Mouse (Mus musculus) midbrain, embryonic 13.5 days (tissue): ENCODE data around the gene Efcab2. TPM values are rescaled to one million over a fixed set of nuclear protein-coding genes. Genes with fewer than 3 reads are reported as not detected.

Experiments used
- ATAC-seq: fragments of 200-750 bp; cut with Nextera tagmentation; 2 replicates; pipeline ENCODE4 v1.8.0; 2017; ENCODE audit warnings: mild to moderate bottlenecking, moderate TSS enrichment, moderate library complexity
- H3K27ac ChIP-seq: fragments of 300-500 bp; sonication (generic); 2 replicates; pipeline ENCODE4 v1.5.1; 2015; ENCODE audit warnings: inconsistent platforms, mild to moderate bottlenecking, moderate library complexity
- H3K27me3 ChIP-seq: fragments of 300-500 bp; sonication (generic); 2 replicates; pipeline ENCODE4 v1.6.1; 2015; ENCODE audit warnings: mild to moderate bottlenecking, inconsistent platforms
- H3K36me3 ChIP-seq: fragments of 300-500 bp; sonication (generic); 2 replicates; pipeline ENCODE4 v1.6.1; 2015; ENCODE audit warnings: mild to moderate bottlenecking, inconsistent platforms
- H3K4me1 ChIP-seq: fragments of 300-500 bp; sonication (generic); replicated peaks from 2 replicates; pipeline ENCODE4 v1.6.1; 2015; ENCODE audit warnings: inconsistent platforms
- H3K4me2 ChIP-seq: fragments of 300-500 bp; sonication (generic); replicated peaks from 2 replicates; pipeline ENCODE4 v1.6.1; 2015; ENCODE audit warnings: moderate library complexity, mild to moderate bottlenecking, inconsistent platforms
- H3K4me3 ChIP-seq: fragments of 300-500 bp; sonication (generic); replicated peaks from 2 replicates; pipeline ENCODE4 v1.5.1; 2015; ENCODE audit warnings: mild to moderate bottlenecking, inconsistent platforms
- H3K9ac ChIP-seq: fragments of 300-500 bp; sonication (generic); replicated peaks from 2 replicates; pipeline ENCODE4 v1.6.1; 2015; ENCODE audit warnings: mild to moderate bottlenecking, inconsistent platforms
- H3K9me3 ChIP-seq: fragments of 300-500 bp; sonication (generic); 2 replicates; pipeline ENCODE4 v1.6.1; 2016; ENCODE audit warnings: mild to moderate bottlenecking, inconsistent platforms
- WGBS: fragments of 180-500 bp; shearing (Covaris S2); methylation state at CpG from one replicate; pipeline ENCODE4 v1.1.7; 2015; 5-methylcytosine and 5-hydroxymethylcytosine counted together
- polyA plus RNA-seq: library from polyadenylated mRNA; unstranded; fragments of >200 nt; fragmentation: Nextera tagmentation; extraction: Ambion mirVana; gene quantifications from 2 replicates; pipeline ENCODE4 v1.2.1, GENCODE M21; 2015

Gene Efcab2
- polyA plus RNA-seq, 1 experiment from 2014 or later: 9.0 TPM

DNA sequence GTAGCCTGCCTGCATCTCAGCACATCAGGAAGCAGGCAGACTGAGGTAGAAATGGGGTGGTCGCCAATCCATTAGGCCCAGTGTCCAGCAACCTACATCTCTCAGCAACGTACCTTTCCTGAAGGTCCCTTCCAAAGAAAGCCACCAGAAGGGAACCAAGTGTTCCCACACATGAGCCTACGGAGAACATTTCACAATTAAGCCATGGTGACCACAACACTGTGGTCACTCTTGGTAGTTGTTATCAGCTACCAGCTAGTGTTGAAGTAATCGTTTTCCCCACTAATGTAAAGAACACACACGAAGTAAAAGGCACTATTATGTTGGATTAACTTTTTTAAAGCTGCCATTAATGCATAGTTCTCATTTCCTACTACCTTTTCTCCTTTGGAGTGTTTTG, 85.8 kb downstream of the Efcab2 start:
- Histone ChIP-seq H3K4me1 (0 out of 2 replicates have a peak, but pooled peaks cover 4% of the 10 kb centered on the region), H3K4me2 (no peak overlapping the region), H3K36me3 (no peaks in the 10 kb centered on the region), H3K4me3 (no peak overlapping the region), H3K9ac (no peak overlapping the region), H3K27ac (no peak overlapping the region), H3K27me3 (no peaks in the 10 kb centered on the region), H3K9me3 (no peaks in the 10 kb centered on the region)
- no peak for ATAC-seq
- WGBS: 88% methylated on average over 5 of the region's 5 CpGs

DNA sequence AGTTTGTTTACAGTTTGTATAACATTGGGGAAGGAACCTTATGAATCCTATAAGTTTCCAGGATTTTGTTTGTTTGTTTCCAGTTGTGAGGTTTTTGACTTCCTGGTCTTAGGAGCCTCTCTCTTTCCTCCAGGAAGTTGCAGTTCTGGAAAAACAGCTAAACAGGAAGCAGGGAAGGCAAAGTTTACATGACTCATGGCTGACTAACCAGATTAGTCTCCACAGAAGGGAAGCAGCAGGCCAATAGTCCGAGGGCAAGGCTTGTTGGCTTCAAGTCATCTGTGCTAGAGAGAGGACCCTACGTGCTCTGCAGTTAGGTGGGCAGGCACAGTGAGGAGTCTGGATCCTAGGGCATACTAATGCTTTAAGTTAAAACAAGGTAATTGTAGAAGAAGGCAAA, 86.6 kb downstream of the Efcab2 start:
- Histone ChIP-seq H3K4me2 (no peak overlapping the region), H3K4me1 (0 out of 2 replicates have a peak, but pooled peaks cover 4% of the 10 kb centered on the region), H3K9me3 (no peaks in the 10 kb centered on the region), H3K4me3 (no peak overlapping the region), H3K27ac (no peak overlapping the region), H3K27me3 (no peaks in the 10 kb centered on the region), H3K36me3 (no peaks in the 10 kb centered on the region), H3K9ac (no peak overlapping the region)
- no peak for ATAC-seq
- 75% methylated on average over 2 of the region's 2 CpGs for WGBS

DNA sequence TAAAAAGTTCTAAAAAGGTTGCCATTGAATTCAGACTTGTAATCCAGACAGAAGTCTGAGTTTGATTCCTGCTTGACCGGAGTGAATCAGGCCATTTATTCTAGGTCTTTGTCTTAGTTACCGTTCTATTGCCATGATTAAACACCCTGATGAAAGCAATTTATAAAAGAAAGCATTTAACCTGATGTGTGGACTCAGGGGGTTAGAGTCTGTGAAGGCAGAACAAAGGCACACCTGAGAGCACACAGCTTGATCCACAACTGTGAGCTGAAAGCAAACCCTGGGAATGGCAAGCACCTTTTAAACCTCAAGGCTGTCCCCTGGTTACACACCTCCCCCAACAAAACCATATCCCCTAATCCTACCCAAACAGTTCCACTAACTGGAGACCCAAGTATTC, 90.3 kb downstream of the Efcab2 start:
- Histone ChIP-seq H3K9me3 (no peaks in the 10 kb centered on the region), H3K4me3 (no peak overlapping the region), H3K27me3 (no peaks in the 10 kb centered on the region), H3K4me2 (no peak overlapping the region), H3K36me3 (no peaks in the 10 kb centered on the region), H3K9ac (no peak overlapping the region), H3K4me1 (no peaks in the 10 kb centered on the region), H3K27ac (no peak overlapping the region)
- WGBS: 74% methylated on average over 2 of the region's 2 CpGs
- ATAC-seq: no peak

DNA sequence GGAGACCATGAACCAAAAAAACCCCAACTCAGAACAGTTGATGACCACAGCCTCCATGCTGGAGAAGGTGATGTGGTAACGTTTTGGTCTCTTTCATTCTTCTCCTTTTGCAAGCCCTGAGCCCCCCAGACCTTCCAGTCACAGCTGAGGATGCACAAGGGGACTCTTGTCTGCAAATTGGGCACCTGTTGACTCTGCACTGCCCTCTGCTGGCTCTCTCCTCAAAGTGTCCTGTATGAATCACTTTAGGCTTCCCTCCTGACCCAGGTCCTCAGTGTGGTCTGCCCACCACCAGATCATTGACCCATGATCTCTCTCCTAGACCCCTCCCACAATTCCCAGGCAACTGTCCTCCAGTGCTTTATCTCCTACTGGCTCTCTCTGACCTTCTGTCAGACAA, 91.0 kb downstream of the Efcab2 start:
- WGBS: 56% methylated on average over 1 of the region's 1 CpGs
- no peak overlapping the region for H3K9ac ChIP-seq

DNA sequence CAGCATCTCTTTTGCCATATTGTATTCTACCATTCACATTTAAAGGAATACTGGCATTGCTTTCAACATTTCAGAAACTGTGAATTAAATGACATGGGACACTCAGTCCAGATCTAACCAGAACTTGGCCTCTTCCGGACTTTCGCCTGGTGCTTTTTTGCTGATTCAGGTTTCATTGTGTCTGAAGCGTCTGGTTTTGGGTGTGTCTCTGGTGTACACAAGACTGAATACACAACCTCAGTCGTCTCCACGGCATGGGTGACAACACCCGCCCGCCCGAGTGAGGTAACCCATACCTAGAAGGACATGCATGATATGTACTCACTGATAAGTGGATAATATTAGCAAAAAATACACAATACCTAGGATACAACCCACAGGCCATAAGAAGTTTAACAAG, 101.1 kb downstream of the Efcab2 start:
- H3K9ac ChIP-seq: no peak overlapping the region
- H3K9me3 ChIP-seq: no peaks in the 10 kb centered on the region
- H3K27me3 ChIP-seq: no peaks in the 10 kb centered on the region
- H3K4me3 ChIP-seq: no peak overlapping the region
- H3K4me1 ChIP-seq: peaks cover 1% of the 10 kb centered on the region; the same call in 1 of the 2 replicates
- no peak overlapping the region for H3K4me2 ChIP-seq
- no peak overlapping the region for H3K27ac ChIP-seq
- H3K36me3 ChIP-seq: no peaks in the 10 kb centered on the region
- 97% methylated on average over 8 of the region's 8 CpGs for WGBS
- ATAC-seq: no peak

More for the DNA sequence above, 91.0 kb downstream of the Efcab2 start:
- ATAC-seq: no peak
- no peak overlapping the region for H3K4me2 ChIP-seq
- no peaks in the 10 kb centered on the region for H3K27me3 ChIP-seq
- no peak overlapping the region for H3K4me3 ChIP-seq
- H3K4me1 ChIP-seq: no peaks in the 10 kb centered on the region
- no peaks in the 10 kb centered on the region for H3K36me3 ChIP-seq
- no peaks in the 10 kb centered on the region for H3K9me3 ChIP-seq
- H3K27ac ChIP-seq: no peak overlapping the region

DNA sequence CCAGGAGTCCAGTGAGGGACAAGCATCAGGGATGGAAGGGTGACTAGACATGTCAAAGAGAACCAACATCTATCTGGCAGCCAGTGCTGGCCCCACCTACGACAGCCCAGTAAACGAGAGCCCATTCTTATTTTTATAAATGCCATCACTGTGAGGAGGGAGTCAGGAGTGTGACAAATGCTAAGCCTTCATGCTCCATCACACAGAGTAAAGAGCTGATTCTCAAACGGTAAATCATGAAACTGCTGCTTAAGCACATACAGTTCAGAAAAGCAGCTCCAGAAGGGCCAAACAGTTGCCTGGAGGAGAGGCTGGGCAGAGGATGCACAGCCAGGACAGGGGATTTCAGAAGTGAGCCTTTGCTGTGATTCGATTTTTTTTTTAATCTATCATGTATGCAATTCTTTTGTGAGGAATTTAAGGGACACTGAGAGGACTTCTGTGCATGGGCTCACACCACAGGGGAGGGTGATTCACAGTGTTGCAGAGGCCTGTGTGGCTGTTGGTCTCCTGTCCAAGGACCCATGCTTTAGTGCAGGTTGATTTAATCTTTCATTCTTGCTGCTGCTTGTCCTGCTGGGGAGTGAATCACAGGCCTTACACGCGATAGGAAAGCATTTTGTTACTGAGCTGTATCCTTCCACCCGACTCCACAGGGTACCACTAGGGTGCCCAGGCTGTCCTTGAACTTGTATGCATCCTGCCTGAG, 106.6 kb downstream of the Efcab2 start:
- H3K4me1 ChIP-seq: peaks cover 15% of the 10 kb centered on the region
- H3K36me3 ChIP-seq: no peaks in the 10 kb centered on the region
- no peak overlapping the region for H3K4me3 ChIP-seq
- H3K27ac ChIP-seq: 0 out of 2 replicates have a peak overlapping the region, but pooled peaks have one; percentile 19
- peak; percentile 56; the same call in 1 of the 2 replicates for ATAC-seq
- no peak overlapping the region for H3K9ac ChIP-seq
- no peak overlapping the region for H3K4me2 ChIP-seq
- WGBS: 29% methylated on average over 7 of the region's 7 CpGs
- peaks cover 4% of the 10 kb centered on the region; the same call in 1 of the 2 replicates for H3K27me3 ChIP-seq
- H3K9me3 ChIP-seq: no peaks in the 10 kb centered on the region

DNA sequence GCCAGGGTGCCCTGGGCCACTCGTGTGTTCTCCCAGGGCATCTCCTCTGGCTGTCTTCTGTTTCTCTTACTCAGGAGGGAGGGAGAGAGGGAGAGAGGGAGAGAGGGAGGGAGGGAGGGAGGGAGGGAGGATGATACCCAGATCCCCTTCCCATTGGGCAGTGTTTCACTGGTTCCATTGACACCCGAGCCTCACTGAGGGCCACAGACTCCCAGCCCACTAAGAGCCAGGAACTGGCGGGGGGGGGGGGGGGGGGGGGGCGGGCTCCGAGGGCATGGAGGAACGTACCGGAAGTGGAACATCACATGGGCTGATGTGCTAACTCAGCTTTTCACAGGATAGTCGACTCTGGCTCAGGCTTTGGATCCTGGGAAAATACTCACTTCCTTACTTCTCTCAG, 108.1 kb downstream of the Efcab2 start:
- H3K4me2 ChIP-seq: no peak overlapping the region
- H3K9ac ChIP-seq: no peak overlapping the region
- no peak overlapping the region for H3K27ac ChIP-seq
- no peak overlapping the region for H3K4me3 ChIP-seq
- no peaks in the 10 kb centered on the region for H3K9me3 ChIP-seq
- ATAC-seq: no peak
- H3K36me3 ChIP-seq: no peaks in the 10 kb centered on the region
- peaks cover 15% of the 10 kb centered on the region for H3K4me1 ChIP-seq
- 52% methylated on average over 4 of the region's 8 CpGs for WGBS
- H3K27me3 ChIP-seq: peaks cover 4% of the 10 kb centered on the region; the same call in 1 of the 2 replicates

DNA sequence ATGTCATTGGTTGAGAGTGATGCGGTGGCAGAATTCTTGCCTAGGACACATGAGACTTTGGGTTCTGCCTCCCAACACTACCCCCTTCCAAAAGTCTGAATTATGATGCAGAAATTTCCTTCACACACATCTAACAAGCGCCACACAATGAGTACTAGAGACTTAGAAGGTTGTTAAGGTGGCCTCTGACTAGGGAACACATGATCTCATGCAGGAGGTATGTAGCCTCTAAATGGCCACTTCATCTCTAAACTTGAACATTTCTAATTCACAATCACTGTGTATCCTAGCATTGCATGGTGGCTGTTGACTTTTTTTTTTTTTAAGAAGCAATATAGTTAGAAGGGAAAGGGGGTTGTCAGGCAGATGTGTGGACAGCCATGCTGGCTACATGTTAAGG, 110.0 kb downstream of the Efcab2 start:
- no peak for ATAC-seq
- 85% methylated on average over 2 of the region's 2 CpGs for WGBS
- H3K4me2 ChIP-seq: no peak overlapping the region
- H3K4me1 ChIP-seq: peaks cover 15% of the 10 kb centered on the region
- H3K4me3 ChIP-seq: no peak overlapping the region
- no peak overlapping the region for H3K9ac ChIP-seq
- no peak overlapping the region for H3K27ac ChIP-seq
- H3K9me3 ChIP-seq: no peaks in the 10 kb centered on the region
- peaks cover 4% of the 10 kb centered on the region; the same call in 1 of the 2 replicates for H3K27me3 ChIP-seq
- H3K36me3 ChIP-seq: no peaks in the 10 kb centered on the region

DNA sequence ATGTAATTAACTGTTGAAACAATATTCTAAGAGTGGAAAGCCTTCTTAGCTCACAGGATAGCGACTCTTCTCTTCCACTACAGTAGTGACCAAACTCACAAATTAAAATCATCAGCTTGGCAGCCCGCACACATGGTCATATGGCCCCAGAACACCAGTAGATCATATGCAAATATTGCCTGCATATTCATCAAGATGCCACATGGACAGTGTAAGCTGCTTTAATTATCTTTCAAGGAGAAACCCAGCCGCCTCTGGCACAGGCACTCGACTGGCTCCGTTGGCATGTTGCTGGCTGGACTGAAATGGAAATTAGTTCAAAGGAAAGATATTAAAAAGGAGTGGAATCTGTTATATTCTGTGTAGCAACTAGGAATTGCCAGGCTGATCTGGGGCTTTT, 116.5 kb downstream of the Efcab2 start:
- H3K36me3 ChIP-seq: no peaks in the 10 kb centered on the region
- WGBS: 51% methylated on average over 5 of the region's 5 CpGs
- no peak overlapping the region for H3K27ac ChIP-seq
- peaks cover 2% of the 10 kb centered on the region for H3K4me1 ChIP-seq
- H3K4me2 ChIP-seq: no peak overlapping the region
- peak; percentile 59 for ATAC-seq
- no peaks in the 10 kb centered on the region; the same call in 1 of the 2 replicates for H3K27me3 ChIP-seq
- no peak overlapping the region for H3K9ac ChIP-seq
- H3K9me3 ChIP-seq: no peaks in the 10 kb centered on the region
- H3K4me3 ChIP-seq: no peak overlapping the region

DNA sequence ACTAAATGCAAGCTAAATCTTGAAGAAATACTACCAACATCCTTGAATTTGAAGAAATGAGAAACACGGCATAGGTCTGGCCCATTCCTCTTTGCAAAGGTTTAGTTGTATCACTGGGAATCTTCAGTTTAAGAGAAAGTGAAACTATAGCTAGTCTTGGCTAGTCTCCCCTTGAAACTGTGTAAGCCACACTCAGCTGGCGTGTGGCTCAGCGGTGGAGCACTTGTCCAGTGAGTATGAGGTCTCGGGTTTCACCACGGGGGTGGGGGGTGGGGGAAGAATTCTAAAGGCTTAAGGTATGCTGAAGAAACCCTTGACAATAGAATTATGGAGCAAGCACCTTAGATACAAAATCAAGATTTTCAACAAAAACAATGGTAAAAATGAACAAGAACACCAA, 117.3 kb downstream of the Efcab2 start:
- peaks cover 7% of the 10 kb centered on the region; the same call in 1 of the 2 replicates for H3K27me3 ChIP-seq
- H3K4me3 ChIP-seq: no peak overlapping the region
- no peak for ATAC-seq
- H3K9ac ChIP-seq: no peak overlapping the region
- H3K36me3 ChIP-seq: no peaks in the 10 kb centered on the region
- H3K4me2 ChIP-seq: no peak overlapping the region
- H3K9me3 ChIP-seq: no peaks in the 10 kb centered on the region
- H3K4me1 ChIP-seq: peaks cover 10% of the 10 kb centered on the region
- WGBS: 57% methylated on average over 5 of the region's 5 CpGs
- no peak overlapping the region for H3K27ac ChIP-seq

DNA sequence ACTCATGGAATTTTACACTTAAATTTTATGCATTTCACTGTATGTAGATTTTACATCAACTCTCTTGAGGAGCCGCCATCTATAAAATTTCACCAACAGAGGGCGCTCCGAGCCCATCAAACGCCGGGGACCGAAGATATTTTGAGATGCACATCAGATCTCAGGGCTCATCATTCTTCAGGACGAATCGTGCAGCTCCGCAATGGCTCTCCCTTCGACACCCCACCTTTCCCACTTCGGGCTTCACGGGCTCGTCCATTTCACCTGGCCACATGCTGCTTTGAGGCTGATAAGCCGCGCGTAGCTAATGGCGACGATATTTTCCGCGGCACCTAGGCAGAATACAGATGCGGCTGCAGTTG, 121.3 kb downstream of the Efcab2 start:
- under 1% methylated on average over 21 of the region's 21 CpGs for WGBS
- Histone ChIP-seq H3K36me3 (no peaks in the 10 kb centered on the region), H3K27me3 (peaks cover 18% of the 10 kb centered on the region), H3K4me3 (peak overlapping the region; percentile 67), H3K9ac (peak overlapping the region; percentile 75), H3K27ac (peak overlapping the region; percentile 87), H3K4me1 (peaks cover 36% of the 10 kb centered on the region), H3K4me2 (peak overlapping the region; percentile 99), H3K9me3 (no peaks in the 10 kb centered on the region)
- peak; percentile 24 for ATAC-seq

DNA sequence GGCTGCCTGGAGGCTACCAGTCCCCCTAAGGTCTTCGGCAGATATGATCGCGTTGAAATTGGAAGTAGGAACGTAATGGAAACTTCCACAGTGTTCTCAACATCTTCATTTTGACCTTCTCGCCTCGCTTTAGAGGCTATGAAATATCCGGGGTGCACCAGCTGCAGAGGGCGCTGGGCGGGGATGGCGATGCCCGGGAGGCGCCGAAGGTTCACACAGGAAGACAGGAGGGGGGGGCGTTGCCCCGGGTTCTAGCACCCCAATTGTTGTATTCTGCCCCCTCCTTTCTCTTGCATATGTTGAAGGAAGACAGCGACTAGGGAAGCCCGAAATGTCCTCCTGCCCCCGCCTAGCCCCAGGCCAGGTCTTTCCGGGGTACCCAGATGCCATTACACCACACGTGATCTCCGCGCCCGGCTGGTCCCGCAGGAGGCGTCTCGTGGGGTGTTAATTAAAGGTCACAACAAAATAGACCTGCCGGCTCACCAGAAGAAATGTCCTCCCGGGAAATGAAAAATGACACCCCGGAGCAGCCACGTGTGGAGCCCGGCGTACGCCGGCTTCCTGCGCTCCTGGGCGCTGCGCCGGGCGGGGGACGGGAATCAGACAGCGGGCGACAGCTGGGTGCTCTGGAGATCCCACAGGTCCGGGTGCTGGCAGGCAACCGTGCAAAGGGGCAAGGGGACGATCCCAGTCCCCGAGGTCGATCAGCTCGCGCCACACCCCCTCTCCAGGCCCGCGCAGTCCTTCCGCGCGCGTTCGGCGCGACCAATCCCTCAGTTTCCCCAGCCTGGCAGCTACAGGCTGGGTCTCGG, 121.9 kb downstream of the Efcab2 start:
- peak overlapping the region; percentile 75 for H3K9ac ChIP-seq
- peak; percentile 15 for ATAC-seq
- peaks cover 18% of the 10 kb centered on the region for H3K27me3 ChIP-seq
- H3K4me1 ChIP-seq: peaks cover 40% of the 10 kb centered on the region
- H3K4me2 ChIP-seq: peak overlapping the region; percentile 99
- H3K4me3 ChIP-seq: peak overlapping the region; percentile 67
- under 1% methylated on average over 59 of the region's 59 CpGs for WGBS
- H3K36me3 ChIP-seq: no peaks in the 10 kb centered on the region
- peak overlapping the region; percentile 87 for H3K27ac ChIP-seq
- no peaks in the 10 kb centered on the region for H3K9me3 ChIP-seq
